Mouse (Mus musculus) embryonic fibroblast, embryonic 13.5 days (primary cell): Measurements from ENCODE around the gene Vmn2r29. TPM values are rescaled to one million over a fixed set of nuclear protein-coding genes. Genes with fewer than 3 reads are reported as not detected.
"Not testable (repeated sequence)": the region's sequence is repeated elsewhere in the genome, so short reads cannot be mapped to it uniquely, and the experiment has no call there.

ENCODE experiments used
- H3K27ac ChIP-seq: 2 replicates; pipeline ENCODE4 v1.5.1; 2012; ENCODE audit warnings: low read length, control low read depth, inconsistent platforms; ENCODE audit not compliant: insufficient read depth
- H3K4me1 ChIP-seq: 2 replicates; pipeline ENCODE4 v1.6.1; 2011; ENCODE audit warnings: low read length; ENCODE audit not compliant: control insufficient read depth, insufficient read depth
- H3K4me3 ChIP-seq: 2 replicates; pipeline ENCODE4 v1.5.1; 2011; ENCODE audit warnings: mild to moderate bottlenecking, control low read depth, low read length; ENCODE audit not compliant: insufficient read depth
- CTCF ChIP-seq: IDR thresholded peaks from 2 replicates; pipeline ENCODE4 v1.5.1; 2011; ENCODE audit warnings: mild to moderate bottlenecking, control low read depth, low read length, moderate library complexity, borderline replicate concordance; ENCODE audit not compliant: insufficient read depth
- POLR2A ChIP-seq: IDR thresholded peaks from 2 replicates; pipeline ENCODE4 v1.6.1; 2011; ENCODE audit warnings: low read depth, mild to moderate bottlenecking, control low read depth, low read length, moderate library complexity
- polyA plus RNA-seq: library from polyadenylated mRNA; stranded (reverse); fragments of >200 nt; gene quantifications from 2 replicates; pipeline ENCODE4 v1.2.4, GENCODE M21; 2011; ENCODE audit warnings: low read depth; ENCODE audit not compliant: missing spikeins, insufficient read length

The Vmn2r29 gene
- polyA plus RNA-seq: 0.35 and 0.83 TPM in 2 replicates

DNA sequence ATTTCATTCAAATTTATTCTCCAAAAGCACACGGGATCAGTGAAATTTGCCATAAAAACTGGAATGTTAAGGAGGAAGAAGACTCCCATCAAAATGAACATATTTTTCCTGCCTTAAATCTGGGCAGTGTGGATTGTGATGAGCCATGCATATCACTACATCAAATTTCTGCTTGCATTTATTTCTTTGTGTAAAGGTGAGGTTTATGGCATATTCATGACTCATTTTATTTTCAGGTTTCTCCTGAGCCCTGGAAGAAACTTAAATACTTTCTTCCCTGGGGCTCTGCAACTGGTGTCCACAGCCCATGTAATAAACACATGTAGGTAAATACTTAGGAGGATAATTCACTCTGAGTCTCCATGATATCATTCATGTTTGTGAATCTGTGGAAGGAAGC is at the start of gene Vmn2r29:
TSS of gene Vmn2r29 (minus strand) at position 101 of the 400 bp plus-strand sequence.
- not testable (repeated sequence) for H3K4me1 ChIP-seq, H3K27ac ChIP-seq, H3K4me3 ChIP-seq

DNA sequence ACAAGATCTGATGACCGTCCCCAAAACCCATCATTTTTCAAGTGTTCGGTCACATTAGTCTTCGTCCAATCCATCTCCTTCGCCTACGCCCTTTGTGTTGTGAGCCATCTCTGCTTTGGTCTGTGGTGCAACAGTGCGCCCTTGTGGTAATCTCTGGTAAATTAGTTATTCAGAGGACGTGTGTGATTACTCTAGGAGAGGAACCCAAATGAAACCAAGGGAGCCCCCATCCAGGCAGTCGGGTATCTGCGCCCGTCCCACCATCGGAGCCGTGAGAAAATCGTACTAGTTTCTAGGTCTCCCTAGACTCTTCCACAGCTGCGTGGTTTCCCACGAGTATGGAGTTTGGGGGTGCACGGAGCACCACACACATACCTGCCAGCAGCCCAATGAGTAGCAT is 48.5 kb upstream of the Vmn2r29 start:
- Histone ChIP-seq H3K4me1 (no peaks in the 10 kb centered on the region), H3K27ac (no peak overlapping the region), H3K4me3 (no peak overlapping the region)
- TF ChIP-seq POLR2A: no peak
- TF ChIP-seq CTCF: peak; percentile 47; the same call in 1 of the 2 replicates

DNA sequence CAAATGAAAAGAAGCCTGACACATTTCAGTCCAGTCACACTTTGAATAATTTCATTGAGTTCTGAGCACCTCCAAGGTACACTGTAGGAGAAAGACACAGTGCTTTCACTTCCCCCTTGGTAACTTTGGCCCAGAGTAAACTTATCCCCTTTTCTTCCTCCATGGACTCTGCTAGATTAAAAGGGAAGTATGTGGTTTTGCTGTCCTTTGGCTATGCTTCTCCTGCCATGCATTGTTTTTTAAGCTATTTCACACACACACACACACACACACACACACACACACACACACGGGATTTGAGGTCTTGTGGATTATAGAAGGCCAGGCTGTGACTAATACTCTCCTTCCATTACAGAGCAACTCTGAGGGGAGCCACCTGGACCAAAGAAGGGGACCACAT is 34.3 kb upstream of the Vmn2r29 start:
- Histone ChIP-seq H3K4me1 (no peaks in the 10 kb centered on the region), H3K4me3 (no peak overlapping the region), H3K27ac (no peak overlapping the region)
- TF ChIP-seq POLR2A: no peak

DNA sequence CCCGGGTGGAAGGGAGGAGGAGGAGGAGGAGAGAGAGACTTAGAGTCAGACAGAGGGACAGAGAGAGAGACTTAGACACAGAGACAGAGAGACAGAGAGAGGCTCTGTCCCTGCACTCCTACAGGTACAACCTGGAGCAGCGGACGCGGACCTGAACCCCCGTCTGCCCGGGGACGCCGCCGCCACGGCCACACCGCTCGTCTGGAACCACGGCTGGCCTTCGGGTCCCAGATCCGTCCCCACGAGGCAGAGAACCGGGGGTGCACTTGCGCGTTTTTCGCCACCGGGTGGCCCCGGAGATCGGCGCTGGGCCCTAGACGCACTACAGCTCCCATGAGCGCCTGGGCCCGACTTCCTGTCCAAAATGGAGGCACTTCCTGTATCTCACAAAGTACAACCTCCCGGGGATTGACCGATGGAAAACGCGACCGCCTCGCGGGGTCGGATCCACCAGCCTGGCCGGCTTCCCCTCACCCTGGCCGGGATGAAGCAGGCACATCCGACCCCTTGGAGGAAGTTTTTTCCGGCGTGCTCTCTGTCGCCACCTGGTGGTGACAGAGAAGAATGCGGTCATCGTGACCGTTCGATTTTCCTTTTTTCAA is 30.9 kb upstream of the Vmn2r29 start, which contains the start of gene Gm45844:
TSS of gene Gm45844 (minus strand) at position 324 of the 602 bp plus-strand sequence.
- not testable (repeated sequence) for H3K4me1 ChIP-seq, H3K4me3 ChIP-seq, H3K27ac ChIP-seq
- TF ChIP-seq CTCF: peak; percentile 62

DNA sequence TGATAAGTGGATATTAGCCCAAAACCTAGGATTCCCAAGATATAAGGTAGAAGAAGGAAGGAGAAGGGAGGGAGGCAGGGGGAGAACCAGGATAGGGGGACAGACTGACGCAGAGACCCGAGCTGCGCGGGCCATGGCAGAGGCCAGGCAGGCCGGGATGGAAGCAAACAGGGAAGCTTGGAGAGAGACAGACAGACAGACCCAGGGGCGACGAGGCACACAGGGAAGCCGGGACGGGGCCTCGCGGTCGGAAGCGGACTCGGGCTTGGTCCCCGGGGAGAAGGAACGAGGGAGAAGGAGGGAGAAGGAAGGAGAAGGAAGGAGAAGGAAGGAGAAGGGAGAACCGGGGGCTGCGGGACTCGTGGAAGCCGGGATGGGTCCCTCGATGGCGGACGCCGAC is 30.4 kb upstream of the Vmn2r29 start:
- not testable (repeated sequence) for H3K4me1 ChIP-seq, H3K27ac ChIP-seq, H3K4me3 ChIP-seq

DNA sequence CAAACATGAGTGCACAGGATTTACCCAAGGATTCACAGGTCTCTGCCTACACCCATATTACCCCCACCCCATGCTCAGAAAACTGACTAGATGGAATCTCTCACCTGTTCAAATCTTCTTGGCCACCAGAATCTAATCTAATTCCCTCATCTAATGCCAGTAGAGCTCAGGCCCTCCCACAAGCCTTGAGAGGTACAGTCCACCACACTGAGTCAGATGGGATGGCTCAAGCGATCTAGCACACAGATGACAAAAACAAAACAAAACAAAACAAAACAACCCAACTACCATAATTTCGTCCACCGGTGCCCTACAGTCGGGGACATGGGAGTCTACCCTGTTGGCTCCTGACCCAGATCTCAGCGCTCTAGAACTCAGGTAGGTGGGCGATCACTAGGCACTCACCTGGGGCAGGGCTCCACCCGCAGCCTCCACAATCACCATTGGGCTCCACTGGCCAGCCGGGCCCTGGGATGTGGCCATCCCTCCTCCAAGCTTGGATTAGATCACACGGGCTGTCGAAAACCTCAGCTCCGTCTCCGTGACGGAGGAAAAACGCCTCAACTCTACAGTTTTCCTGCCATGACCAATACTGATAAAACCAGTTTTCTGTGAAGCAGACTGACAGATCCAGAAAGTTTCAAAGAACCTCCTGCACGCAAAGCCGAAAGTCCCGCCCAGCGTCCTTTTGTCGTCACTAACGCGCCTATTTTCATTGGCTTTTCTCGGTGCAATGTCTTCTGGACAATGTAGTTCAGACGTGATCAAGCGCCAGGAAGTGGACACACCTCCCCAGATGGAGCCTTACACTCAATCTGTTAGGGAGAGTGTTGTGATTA is 37.6 kb downstream of the Vmn2r29 start, which contains the start of gene Zfp772:
TSS of gene Zfp772 (minus strand) at position 686 of the 839 bp plus-strand sequence.
- H3K4me1 ChIP-seq, H3K27ac ChIP-seq: not testable (repeated sequence)
- peak within 1 kb of the TSS; percentile 84 for H3K4me3 ChIP-seq

DNA sequence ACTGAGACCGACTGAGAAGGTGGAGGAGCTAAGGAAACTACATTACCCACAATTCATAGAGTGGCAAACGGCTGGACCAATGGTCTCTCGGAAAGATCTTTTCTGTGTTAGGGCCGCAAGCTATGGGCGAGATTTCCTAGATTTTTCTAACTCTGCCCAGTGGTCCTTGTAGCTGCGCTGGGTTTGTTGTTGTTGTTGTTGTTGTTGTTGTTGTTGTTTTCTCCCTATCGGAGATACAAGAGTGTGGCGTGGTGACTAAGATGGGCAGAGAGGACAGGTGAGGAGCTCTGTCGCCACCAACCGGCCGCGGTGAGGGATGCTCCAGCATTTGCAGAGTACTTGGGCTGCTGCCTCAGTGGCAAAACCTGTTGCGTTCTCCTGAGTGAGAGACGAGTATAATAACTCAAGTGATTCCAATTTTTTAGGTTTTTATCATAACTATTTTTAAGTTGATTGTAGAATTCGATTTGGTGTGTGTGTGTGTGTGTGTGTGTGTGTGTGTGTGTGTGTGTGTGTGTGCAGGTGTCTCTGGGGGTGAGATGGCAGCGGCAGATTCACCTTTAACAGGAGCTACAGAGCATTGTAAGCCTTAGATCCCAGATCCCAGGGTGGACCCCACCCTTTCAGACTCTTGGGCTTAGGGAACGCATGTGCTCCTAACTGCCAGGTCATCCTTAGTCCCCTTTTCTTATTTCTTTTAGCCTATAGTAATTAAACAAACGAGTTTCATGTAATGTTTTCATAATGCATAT is 58.8 kb downstream of the Vmn2r29 start:
- no peak for TF ChIP-seq POLR2A
- TF ChIP-seq CTCF: peak; percentile 90
- Histone ChIP-seq H3K27ac (no peak overlapping the region), H3K4me1 (no peaks in the 10 kb centered on the region), H3K4me3 (peak overlapping the region; percentile 70)

DNA sequence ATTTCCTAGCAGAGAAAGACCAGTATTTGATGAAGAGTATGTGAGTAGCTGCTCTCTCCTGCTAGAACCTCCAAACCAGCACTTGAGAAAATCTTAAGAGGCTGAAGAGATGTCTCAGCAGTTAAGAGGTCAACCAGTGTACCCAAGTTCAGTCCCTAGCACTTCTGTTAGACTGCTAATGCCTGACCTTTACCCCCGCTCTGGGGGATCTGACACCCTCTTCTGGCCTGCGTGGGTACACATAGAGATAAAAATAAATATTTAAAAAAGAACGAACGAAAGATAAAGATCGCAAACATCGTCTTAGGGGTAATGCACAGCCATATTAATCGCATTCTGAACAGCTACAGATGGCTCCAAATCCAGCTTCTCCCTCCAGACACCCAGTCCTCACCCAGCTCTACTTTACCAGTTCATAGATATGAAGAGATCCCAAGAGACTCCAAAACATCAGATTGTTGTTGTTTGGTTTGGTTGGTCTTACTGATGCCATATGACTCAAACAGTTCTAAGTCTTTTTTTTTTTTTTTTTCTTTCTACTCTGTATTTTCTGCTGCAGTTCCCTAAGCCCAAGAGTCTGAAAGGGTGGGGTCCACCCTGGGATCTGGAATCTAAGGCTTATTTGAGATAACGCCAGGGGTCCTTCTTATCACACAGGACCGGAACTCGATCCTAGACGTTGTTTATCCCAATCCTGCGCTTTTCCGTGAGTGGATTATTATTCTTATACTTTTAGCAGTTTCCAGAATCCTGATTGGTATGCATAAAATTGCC is 59.5 kb downstream of the Vmn2r29 start:
- Histone ChIP-seq H3K4me1 (no peaks in the 10 kb centered on the region), H3K4me3 (peak overlapping the region; percentile 70; the same call in 1 of the 2 replicates), H3K27ac (no peak overlapping the region)
- TF ChIP-seq POLR2A (no peak), CTCF (no peak)

DNA sequence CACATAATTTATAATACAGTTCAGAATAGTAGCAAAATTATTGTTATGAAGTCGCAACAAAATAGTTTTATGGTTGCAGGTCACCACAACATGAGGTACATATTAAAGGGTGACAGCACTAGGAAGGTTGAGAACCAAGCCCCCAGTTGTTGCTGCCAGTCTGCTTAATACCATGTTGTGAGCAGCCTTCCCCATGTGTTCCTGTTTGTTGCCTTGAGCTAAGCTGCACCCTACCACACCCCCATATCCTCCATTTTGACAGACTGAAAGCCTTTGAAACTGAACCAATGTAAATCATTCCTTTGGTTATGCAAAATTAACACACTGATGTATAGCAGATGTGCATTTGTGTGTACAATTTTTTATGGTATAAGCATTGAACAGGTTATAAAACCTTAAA is 61.2 kb downstream of the Vmn2r29 start:
- no peaks in the 10 kb centered on the region for H3K4me1 ChIP-seq
- TF ChIP-seq CTCF (no peak), POLR2A (no peak)
- no peak overlapping the region for H3K27ac ChIP-seq
- no peak overlapping the region for H3K4me3 ChIP-seq

Other genes starting within 250 kb of the Vmn2r29 start
- 8.9 and 9.2 TPM in 2 replicates for gene Zfp954, start 125.8 kb downstream of the Vmn2r29 start, polyA plus RNA-seq
- gene Zfp773, start 110.6 kb downstream of the Vmn2r29 start, polyA plus RNA-seq: 0.13 and 0.26 TPM in 2 replicates
- 2.0 and 2.6 TPM in 2 replicates for gene Zfp418, start 76.0 kb downstream of the Vmn2r29 start, polyA plus RNA-seq
- gene Zfp772, start 37.3 kb downstream of the Vmn2r29 start, polyA plus RNA-seq: 3.6 and 4.0 TPM in 2 replicates
- gene Gm45844, start 31.0 kb upstream of the Vmn2r29 start, polyA plus RNA-seq: 2.0 and 2.1 TPM in 2 replicates
- 40.2 and 45.4 TPM in 2 replicates for gene Clcn4, start 53.5 kb upstream of the Vmn2r29 start, polyA plus RNA-seq
- gene Vmn2r30, start 90.3 kb upstream of the Vmn2r29 start, polyA plus RNA-seq: not detected in 2 replicates
- not detected in 2 replicates for gene Gm45783, start 127.2 kb upstream of the Vmn2r29 start, polyA plus RNA-seq
- gene Vmn2r31, start 152.4 kb upstream of the Vmn2r29 start, polyA plus RNA-seq: not detected in 2 replicates
- not detected in 2 replicates for gene Vmn2r32, start 232.7 kb upstream of the Vmn2r29 start, polyA plus RNA-seq